Mouse (Mus musculus) heart, embryonic 10.5 days (tissue): ENCODE data around the gene Trnt1. TPM values are rescaled to one million over a fixed set of nuclear protein-coding genes. Genes with fewer than 3 reads are reported as not detected.

Source experiments
- DNase-seq: peaks from one replicate; pipeline ENCODE4 v3.0.0-alpha.2; 2017; ENCODE audit warnings: low spot score
- H3K27ac ChIP-seq: fragments of 300-500 bp; sonication (generic); 2 replicates; pipeline ENCODE4 v1.5.1; 2016; ENCODE audit warnings: mild to moderate bottlenecking
- H3K27me3 ChIP-seq: fragments of 300-500 bp; sonication (generic); 2 replicates; pipeline ENCODE4 v1.6.1; 2016; ENCODE audit warnings: mild to moderate bottlenecking; ENCODE audit not compliant: poor library complexity, insufficient read depth, severe bottlenecking
- H3K36me3 ChIP-seq: fragments of 300-500 bp; sonication (generic); 2 replicates; pipeline ENCODE4 v1.6.1; 2016; ENCODE audit warnings: mild to moderate bottlenecking, moderate library complexity
- H3K4me1 ChIP-seq: fragments of 300-500 bp; sonication (generic); 2 replicates; pipeline ENCODE4 v1.6.1; 2016; ENCODE audit warnings: mild to moderate bottlenecking
- H3K4me3 ChIP-seq: fragments of 300-500 bp; sonication (generic); 2 replicates; pipeline ENCODE4 v1.5.1; 2016; ENCODE audit warnings: mild to moderate bottlenecking, moderate library complexity
- H3K9me3 ChIP-seq: fragments of 300-500 bp; sonication (generic); 2 replicates; pipeline ENCODE4 v1.6.1; 2016; ENCODE audit warnings: mild to moderate bottlenecking, moderate library complexity
- WGBS: fragments of 180-500 bp; shearing (Covaris S2); methylation state at CpG from one replicate; pipeline ENCODE4 v1.1.7; 2016; 5-methylcytosine and 5-hydroxymethylcytosine counted together
- polyA plus RNA-seq: library from polyadenylated mRNA; unstranded; fragments of >200 nt; fragmentation: Nextera tagmentation; extraction: Ambion mirVana; gene quantifications from 2 replicates; pipeline ENCODE4 v1.2.1, GENCODE M21; 2016

The Trnt1 gene
- polyA plus RNA-seq, 1 experiment from 2014 or later, result 64.8 TPM

GRCm38 (mm10) chr6:106748887-106749388 is 20.0 kb upstream of the Trnt1 start, which contains the start of gene Il5ra:
Gene Il5ra (minus strand): TSS chr6:106749037.
- H3K4me3 ChIP-seq, result no peak within 1 kb of the TSS
- 63% methylated on average over 6 of the region's 6 CpGs for WGBS
- no peaks in the 10 kb centered on the region for H3K36me3 ChIP-seq
- H3K9me3 ChIP-seq, result no peaks in the 10 kb centered on the region
- DNase-seq, result no peak
- H3K27me3 ChIP-seq, result no peaks in the 10 kb centered on the region
- H3K4me1 ChIP-seq, result no peaks in the 10 kb centered on the region
- no peak within 1 kb of the TSS for H3K27ac ChIP-seq

- Histone ChIP-seq H3K9me3 (no peaks in the 10 kb centered on the region), H3K4me3 (no peak overlapping the region), H3K36me3 (no peaks in the 10 kb centered on the region), H3K27me3 (no peaks in the 10 kb centered on the region), H3K4me1 (no peaks in the 10 kb centered on the region), H3K27ac (no peak overlapping the region)
- 89% methylated on average over 7 of the region's 7 CpGs for WGBS
- DNase-seq, result no peak
Observed at GRCm38 (mm10) chr6:106750291-106750690, 18.6 kb upstream of the Trnt1 start.

GRCm38 (mm10) chr6:106758299-106758698 is 10.6 kb upstream of the Trnt1 start:
- WGBS, result 70% methylated on average over 3 of the region's 3 CpGs
- Histone ChIP-seq H3K27ac (no peak overlapping the region), H3K4me3 (no peak overlapping the region), H3K27me3 (no peaks in the 10 kb centered on the region), H3K9me3 (no peaks in the 10 kb centered on the region), H3K36me3 (no peaks in the 10 kb centered on the region), H3K4me1 (no peaks in the 10 kb centered on the region)
- no peak for DNase-seq

GRCm38 (mm10) chr6:106760473-106761218 is 8.3 kb upstream of the Trnt1 start:
- H3K4me3 ChIP-seq, result no peak overlapping the region
- DNase-seq, result no peak
- H3K27me3 ChIP-seq, result no peaks in the 10 kb centered on the region
- no peak overlapping the region for H3K27ac ChIP-seq
- H3K36me3 ChIP-seq, result no peaks in the 10 kb centered on the region
- H3K4me1 ChIP-seq, result no peaks in the 10 kb centered on the region
- H3K9me3 ChIP-seq, result no peaks in the 10 kb centered on the region
- WGBS, result 68% methylated on average over 2 of the region's 3 CpGs

- H3K27ac ChIP-seq, result no peak overlapping the region
- H3K4me1 ChIP-seq, result no peaks in the 10 kb centered on the region
- H3K36me3 ChIP-seq, result no peaks in the 10 kb centered on the region
- 61% methylated on average over 1 of the region's 1 CpGs for WGBS
- H3K4me3 ChIP-seq, result no peak overlapping the region
- H3K27me3 ChIP-seq, result no peaks in the 10 kb centered on the region
- no peak for DNase-seq
- no peaks in the 10 kb centered on the region for H3K9me3 ChIP-seq
Observed at GRCm38 (mm10) chr6:106761486-106761885, 7.4 kb upstream of the Trnt1 start.

GRCm38 (mm10) chr6:106765892-106766291 is 3.0 kb upstream of the Trnt1 start:
- DNase-seq, result no peak
- H3K27me3 ChIP-seq, result no peaks in the 10 kb centered on the region
- H3K4me1 ChIP-seq, result peaks cover 10% of the 10 kb centered on the region
- WGBS, result 81% methylated on average over 1 of the region's 1 CpGs
- no peaks in the 10 kb centered on the region for H3K9me3 ChIP-seq
- no peaks in the 10 kb centered on the region for H3K36me3 ChIP-seq
- no peak overlapping the region for H3K27ac ChIP-seq
- H3K4me3 ChIP-seq, result no peak overlapping the region

- 68% methylated on average over 4 of the region's 4 CpGs for WGBS
- peaks cover 6% of the 10 kb centered on the region for H3K36me3 ChIP-seq
- H3K27me3 ChIP-seq, result no peaks in the 10 kb centered on the region
- no peak for DNase-seq
- no peaks in the 10 kb centered on the region for H3K9me3 ChIP-seq
- H3K27ac ChIP-seq, result no peak overlapping the region
- H3K4me1 ChIP-seq, result peaks cover 10% of the 10 kb centered on the region
- H3K4me3 ChIP-seq, result no peak overlapping the region
Observed at GRCm38 (mm10) chr6:106766774-106767173, 2.1 kb upstream of the Trnt1 start.

- 2% methylated on average over 33 of the region's 33 CpGs for WGBS
- peaks cover 10% of the 10 kb centered on the region for H3K4me1 ChIP-seq
- H3K27ac ChIP-seq, result peak overlapping the region; percentile 86
- DNase-seq, result no peak
- H3K27me3 ChIP-seq, result no peaks in the 10 kb centered on the region
- peak overlapping the region; percentile 89 for H3K4me3 ChIP-seq
- no peaks in the 10 kb centered on the region for H3K9me3 ChIP-seq
- peaks cover 27% of the 10 kb centered on the region for H3K36me3 ChIP-seq
Observed at GRCm38 (mm10) chr6:106769290-106769866, 458 bp downstream of the Trnt1 start.

- 52% methylated on average over 4 of the region's 4 CpGs for WGBS
- peaks cover 32% of the 10 kb centered on the region for H3K36me3 ChIP-seq
- peak overlapping the region; percentile 89 for H3K4me3 ChIP-seq
- no peak overlapping the region for H3K27ac ChIP-seq
- peaks cover 10% of the 10 kb centered on the region for H3K4me1 ChIP-seq
- DNase-seq, result no peak
- H3K27me3 ChIP-seq, result no peaks in the 10 kb centered on the region
- no peaks in the 10 kb centered on the region for H3K9me3 ChIP-seq
Observed at GRCm38 (mm10) chr6:106770046-106770445, 1.1 kb downstream of the Trnt1 start.

- no peak overlapping the region for H3K4me3 ChIP-seq
- peaks cover 24% of the 10 kb centered on the region; the same call in 1 of the 2 replicates for H3K36me3 ChIP-seq
- H3K9me3 ChIP-seq, result no peaks in the 10 kb centered on the region
- WGBS, result 86% methylated on average over 3 of the region's 3 CpGs
- H3K4me1 ChIP-seq, result no peaks in the 10 kb centered on the region
- H3K27ac ChIP-seq, result no peak overlapping the region
- DNase-seq, result no peak
- H3K27me3 ChIP-seq, result no peaks in the 10 kb centered on the region
Observed at GRCm38 (mm10) chr6:106787138-106787537, 18.2 kb downstream of the Trnt1 start.

- no peak overlapping the region for H3K27ac ChIP-seq
- H3K36me3 ChIP-seq, result peaks cover 39% of the 10 kb centered on the region
- no peak overlapping the region for H3K4me3 ChIP-seq
- WGBS, result 90% methylated on average over 8 of the region's 8 CpGs
- no peaks in the 10 kb centered on the region for H3K4me1 ChIP-seq
- no peaks in the 10 kb centered on the region for H3K9me3 ChIP-seq
- no peaks in the 10 kb centered on the region for H3K27me3 ChIP-seq
- DNase-seq, result no peak
Observed at GRCm38 (mm10) chr6:106791429-106791828, 22.5 kb downstream of the Trnt1 start.

- 93% methylated on average over 5 of the region's 5 CpGs for WGBS
- Histone ChIP-seq H3K4me1 (no peaks in the 10 kb centered on the region), H3K27ac (no peak overlapping the region), H3K36me3 (peaks cover 39% of the 10 kb centered on the region), H3K27me3 (no peaks in the 10 kb centered on the region), H3K4me3 (no peak overlapping the region), H3K9me3 (no peaks in the 10 kb centered on the region)
- no peak for DNase-seq
Observed at GRCm38 (mm10) chr6:106792486-106792885, 23.6 kb downstream of the Trnt1 start.

GRCm38 (mm10) chr6:106793088-106793487 is 24.2 kb downstream of the Trnt1 start:
- no peak for DNase-seq
- Histone ChIP-seq H3K27me3 (no peaks in the 10 kb centered on the region), H3K9me3 (no peaks in the 10 kb centered on the region), H3K27ac (no peak overlapping the region), H3K4me1 (no peaks in the 10 kb centered on the region), H3K36me3 (peaks cover 37% of the 10 kb centered on the region), H3K4me3 (no peak overlapping the region)
- 91% methylated on average over 7 of the region's 7 CpGs for WGBS
